Mouse (Mus musculus) midbrain, embryonic 11.5 days (tissue): ENCODE results near the gene Tmem79. TPM values are rescaled to one million over a fixed set of nuclear protein-coding genes. Genes with fewer than 3 reads are reported as not detected.
"Not testable (repeated sequence)": the region's sequence is repeated elsewhere in the genome, so short reads cannot be mapped to it uniquely, and the experiment has no call there.

ENCODE experiments used
- ATAC-seq: fragments of 200-750 bp; cut with Nextera tagmentation; 2 replicates; pipeline ENCODE4 v1.8.0; 2017; ENCODE audit warnings: moderate TSS enrichment, moderate library complexity; ENCODE audit not compliant: low FRiP score
- DNase-seq: peaks from one replicate; pipeline ENCODE4 v3.0.0; 2015; ENCODE audit warnings: low spot score; ENCODE audit errors: missing footprints
- H3K27ac ChIP-seq: fragments of 300-500 bp; sonication (generic); 2 replicates; pipeline ENCODE4 v1.5.1; 2014; ENCODE audit warnings: low read depth, low read length
- H3K27me3 ChIP-seq: fragments of 300-500 bp; sonication (generic); 2 replicates; pipeline ENCODE4 v1.6.1; 2014; ENCODE audit warnings: mild to moderate bottlenecking, low read length, moderate library complexity, mixed read lengths; ENCODE audit not compliant: control insufficient read depth, insufficient read depth
- H3K36me3 ChIP-seq: fragments of 300-500 bp; sonication (generic); 2 replicates; pipeline ENCODE4 v1.6.1; 2014; ENCODE audit warnings: mild to moderate bottlenecking, low read length, moderate library complexity, mixed read lengths; ENCODE audit not compliant: control insufficient read depth, insufficient read depth
- H3K4me1 ChIP-seq: fragments of 300-500 bp; sonication (generic); 2 replicates; pipeline ENCODE4 v1.6.1; 2014; ENCODE audit warnings: low read length; ENCODE audit not compliant: control insufficient read depth, insufficient read depth
- H3K4me2 ChIP-seq: fragments of 300-500 bp; sonication (generic); 2 replicates; pipeline ENCODE4 v1.6.1; 2014; ENCODE audit warnings: mild to moderate bottlenecking, moderate library complexity
- H3K4me3 ChIP-seq: fragments of 300-500 bp; sonication (generic); 2 replicates; pipeline ENCODE4 v1.5.1; 2014; ENCODE audit warnings: low read depth, low read length
- H3K9ac ChIP-seq: fragments of 300-500 bp; sonication (generic); 2 replicates; pipeline ENCODE4 v1.6.1; 2014; ENCODE audit warnings: low read length
- H3K9me3 ChIP-seq: fragments of 300-500 bp; sonication (generic); 2 replicates; pipeline ENCODE4 v1.6.1; 2016; ENCODE audit warnings: low read length; ENCODE audit not compliant: control insufficient read depth
- WGBS: fragments of 180-500 bp; shearing (Covaris S2); extraction: QIAGEN DNeasy Blood & Tissue Kit; methylation state at CpG from one replicate; pipeline ENCODE4 v1.1.7; 2014; 5-methylcytosine and 5-hydroxymethylcytosine counted together
- polyA plus RNA-seq: library from polyadenylated mRNA; unstranded; fragments of >200 nt; fragmentation: Nextera tagmentation; extraction: Ambion mirVana; gene quantifications from 2 replicates; pipeline ENCODE4 v1.2.1, GENCODE M21; 2014

Gene Tmem79
- polyA plus RNA-seq, 1 experiment from 2014 or later: 1.4 TPM

GRCm38 (mm10) chr3:88296110-88296560, 39.8 kb downstream of the Tmem79 start:
- peak overlapping the region; percentile 81 for H3K27ac ChIP-seq
- H3K36me3 ChIP-seq: peaks cover 10% of the 10 kb centered on the region
- peaks cover 14% of the 10 kb centered on the region for H3K4me1 ChIP-seq
- no peaks in the 10 kb centered on the region for H3K27me3 ChIP-seq
- H3K9me3 ChIP-seq: no peaks in the 10 kb centered on the region
- peak overlapping the region; percentile 43 for H3K4me3 ChIP-seq
- WGBS: under 1% methylated on average over 12 of the region's 12 CpGs
- peak overlapping the region; percentile 74 for H3K9ac ChIP-seq
- no peak for DNase-seq
- peak overlapping the region; percentile 61 for H3K4me2 ChIP-seq
- peak; percentile 38 for ATAC-seq

GRCm38 (mm10) chr3:88295272-88295671, 40.7 kb downstream of the Tmem79 start:
- H3K4me1 ChIP-seq: peaks cover 14% of the 10 kb centered on the region
- H3K27ac ChIP-seq, H3K36me3 ChIP-seq, H3K9ac ChIP-seq, DNase-seq, ATAC-seq, H3K9me3 ChIP-seq, H3K4me3 ChIP-seq, H3K27me3 ChIP-seq: not testable (repeated sequence)
- peak overlapping the region; percentile 61; the same call in 1 of the 2 replicates for H3K4me2 ChIP-seq
- WGBS: 74% methylated on average over 1 of the region's 1 CpGs

GRCm38 (mm10) chr3:88291970-88292369, 44.0 kb downstream of the Tmem79 start:
- peaks cover 5% of the 10 kb centered on the region; the same call in 1 of the 2 replicates for H3K4me1 ChIP-seq
- ATAC-seq (no peak), DNase-seq (no peak)
- 54% methylated on average over 4 of the region's 4 CpGs for WGBS
- H3K27me3 ChIP-seq: no peaks in the 10 kb centered on the region
- H3K4me3 ChIP-seq: no peak overlapping the region
- no peaks in the 10 kb centered on the region for H3K36me3 ChIP-seq
- no peak overlapping the region for H3K9ac ChIP-seq
- no peak overlapping the region for H3K4me2 ChIP-seq
- no peak overlapping the region for H3K27ac ChIP-seq
- H3K9me3 ChIP-seq: no peaks in the 10 kb centered on the region

GRCm38 (mm10) chr3:88288133-88288713, 47.7 kb downstream of the Tmem79 start:
- not testable (repeated sequence) for H3K9me3 ChIP-seq, H3K27ac ChIP-seq, H3K9ac ChIP-seq, H3K4me2 ChIP-seq, ATAC-seq, H3K4me1 ChIP-seq, DNase-seq, H3K4me3 ChIP-seq, H3K27me3 ChIP-seq, H3K36me3 ChIP-seq
- WGBS: 82% methylated on average over 8 of the region's 10 CpGs

GRCm38 (mm10) chr3:88287110-88287509, 48.8 kb downstream of the Tmem79 start, which contains the start of gene Gm38392:
Gene Gm38392 (minus strand): TSS chr3:88287210.
- WGBS: 98% methylated on average over 4 of the region's 4 CpGs

GRCm38 (mm10) chr3:88285565-88285895, 50.4 kb downstream of the Tmem79 start:
- H3K27ac ChIP-seq, H3K9me3 ChIP-seq, H3K9ac ChIP-seq, H3K4me1 ChIP-seq, H3K4me2 ChIP-seq, DNase-seq, H3K36me3 ChIP-seq, H3K4me3 ChIP-seq, H3K27me3 ChIP-seq, ATAC-seq: not testable (repeated sequence)
- no CpG with 5 or more reads among the region's 2 CpGs for WGBS

More at GRCm38 (mm10) chr3:88287110-88287509, 48.8 kb downstream of the Tmem79 start, which contains the start of gene Gm38392:
- Histone ChIP-seq H3K4me1 (no peaks in the 10 kb centered on the region), H3K27me3 (no peaks in the 10 kb centered on the region), H3K27ac (no peak within 1 kb of the TSS), H3K36me3 (no peaks in the 10 kb centered on the region), H3K4me2 (no peak within 1 kb of the TSS), H3K9ac (no peak within 1 kb of the TSS), H3K4me3 (no peak within 1 kb of the TSS), H3K9me3 (no peaks in the 10 kb centered on the region)
- ATAC-seq: no peak
- DNase-seq: no peak

- H3K4me3 ChIP-seq, H3K27ac ChIP-seq, DNase-seq, H3K9me3 ChIP-seq, ATAC-seq, H3K27me3 ChIP-seq, H3K9ac ChIP-seq, H3K4me2 ChIP-seq, H3K36me3 ChIP-seq, H3K4me1 ChIP-seq: not testable (repeated sequence)
- 96% methylated on average over 14 of the region's 14 CpGs for WGBS
Measured at GRCm38 (mm10) chr3:88284815-88285564, 51.0 kb downstream of the Tmem79 start.

- not testable (repeated sequence) for H3K9ac ChIP-seq, H3K27ac ChIP-seq, H3K4me3 ChIP-seq, H3K4me1 ChIP-seq, H3K9me3 ChIP-seq, H3K4me2 ChIP-seq, H3K27me3 ChIP-seq, DNase-seq, H3K36me3 ChIP-seq, ATAC-seq
- 64% methylated on average over 11 of the region's 11 CpGs for WGBS
Measured at GRCm38 (mm10) chr3:88281141-88281916, 54.6 kb downstream of the Tmem79 start.

- 92% methylated on average over 2 of the region's 2 CpGs for WGBS
- H3K36me3 ChIP-seq: no peaks in the 10 kb centered on the region
- no peak overlapping the region for H3K27ac ChIP-seq
- no peak overlapping the region for H3K4me3 ChIP-seq
- no peaks in the 10 kb centered on the region for H3K9me3 ChIP-seq
- no peak for DNase-seq
- no peak for ATAC-seq
- no peak overlapping the region for H3K9ac ChIP-seq
- no peaks in the 10 kb centered on the region for H3K4me1 ChIP-seq
- no peaks in the 10 kb centered on the region for H3K27me3 ChIP-seq
- H3K4me2 ChIP-seq: no peak overlapping the region
Measured at GRCm38 (mm10) chr3:88280035-88280434, 55.9 kb downstream of the Tmem79 start.
